Mouse (Mus musculus) testis, postnatal 14 days (tissue): ENCODE results near the gene Ppp1r9a.

Experiments used
- DNase-seq: peaks from one replicate; pipeline ENCODE4 v3.0.0; 2021; ENCODE audit warnings: low spot score

Ppp1r9a gene

DNA sequence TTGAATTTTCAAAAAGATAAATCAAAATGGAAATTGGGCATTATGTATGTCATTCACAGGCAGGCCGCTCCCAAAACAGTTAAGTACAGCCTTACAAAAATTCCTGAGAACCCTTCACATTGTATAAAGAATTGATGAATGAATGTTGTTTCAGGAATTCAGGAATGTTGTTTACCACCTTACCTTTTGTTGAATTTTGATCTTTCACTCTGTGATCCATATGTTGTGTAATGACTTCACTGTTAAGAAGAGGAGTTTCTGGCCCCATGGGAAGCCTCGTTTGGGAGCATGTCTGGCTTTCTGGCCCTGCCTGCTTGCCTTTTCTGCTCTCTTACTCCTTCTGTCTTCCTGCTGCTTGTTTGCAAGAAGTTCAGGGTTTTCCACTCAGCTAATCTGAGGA is 105.4 kb downstream of the Ppp1r9a start:
- no peak for DNase-seq

- no peak for DNase-seq
Measured at GRCm38 (mm10) chr6:5008603-5009002, 105.9 kb downstream of the Ppp1r9a start.

DNA sequence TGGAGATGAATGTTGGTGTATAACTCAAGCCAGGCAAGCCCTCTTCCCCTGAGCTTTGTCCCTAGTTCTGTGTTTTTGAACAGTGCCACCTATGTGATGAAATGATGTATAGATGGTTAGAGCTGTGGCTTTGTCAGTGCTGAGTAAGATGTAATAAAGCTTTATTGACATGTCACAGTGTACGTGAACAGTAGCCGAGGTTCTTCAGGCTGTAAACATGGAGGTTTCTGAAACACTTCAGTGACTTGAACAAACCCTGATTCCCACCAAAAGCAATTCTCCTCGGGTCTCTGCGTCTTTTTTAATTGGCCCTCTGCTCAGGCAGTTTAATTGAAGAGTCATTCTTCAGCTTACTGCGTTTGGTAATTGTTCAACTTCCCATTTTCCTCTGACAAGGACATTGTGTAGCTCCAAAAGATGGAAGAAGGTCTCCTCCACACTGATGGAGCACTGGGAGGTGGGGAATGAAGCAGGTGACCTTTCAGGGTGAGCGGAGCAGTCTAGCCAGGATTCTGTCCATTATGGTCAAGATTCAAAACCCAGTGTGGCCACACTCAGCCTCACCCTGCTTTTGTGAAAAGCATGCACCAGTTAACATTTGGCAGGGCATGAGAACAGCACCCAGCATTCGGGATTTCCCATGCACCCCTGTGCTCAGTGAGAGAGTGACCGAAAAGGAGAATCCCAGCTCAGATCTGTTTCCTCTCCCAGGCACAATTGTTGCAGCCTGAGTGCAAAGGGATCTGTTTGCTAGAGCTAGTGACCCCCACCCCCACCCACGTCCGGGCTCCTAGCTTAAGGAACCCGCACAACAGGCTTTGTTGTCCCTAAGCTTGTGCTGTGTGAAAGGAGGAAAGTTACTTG is 108.1 kb downstream of the Ppp1r9a start:
- no peak for DNase-seq

DNA sequence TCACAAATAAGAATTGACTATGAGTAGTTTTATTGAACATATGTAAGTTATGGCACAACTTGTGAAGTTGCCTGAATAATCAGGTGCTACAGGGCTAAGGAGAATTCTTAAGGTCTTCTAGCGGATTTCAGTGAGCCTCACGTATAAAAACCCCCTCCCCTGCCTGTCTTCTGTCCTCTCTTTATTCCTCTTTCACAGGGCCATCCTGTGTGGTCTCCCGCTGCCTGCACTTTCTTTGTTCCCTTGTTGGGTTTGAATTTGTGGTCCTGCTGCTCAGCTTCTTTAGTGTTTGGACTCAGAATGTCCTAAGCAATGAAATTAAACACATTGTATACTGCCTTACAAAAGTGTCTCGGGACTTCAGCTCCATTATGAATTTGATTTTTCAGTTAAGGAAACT is 110.1 kb downstream of the Ppp1r9a start:
- no peak for DNase-seq

DNA sequence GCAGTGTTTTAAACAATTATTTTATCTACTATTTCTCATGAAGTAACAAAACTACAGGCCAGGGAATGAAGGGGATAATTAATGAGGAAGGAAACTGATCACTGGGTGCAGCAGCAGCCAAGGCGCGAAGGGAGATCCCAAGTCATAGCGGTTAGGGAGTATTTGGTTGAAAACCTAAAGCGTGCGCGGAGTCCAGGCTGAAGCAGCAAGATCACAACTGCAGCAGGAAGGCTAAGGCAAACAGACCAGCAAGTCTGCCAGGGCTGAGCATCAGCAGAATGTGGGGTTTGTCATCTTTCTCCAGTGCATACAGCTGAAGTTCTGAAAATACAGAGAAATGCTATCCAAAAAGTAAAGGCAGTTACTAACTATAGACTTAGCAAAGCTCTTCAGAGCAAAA is 111.8 kb downstream of the Ppp1r9a start:
- DNase-seq = no peak

GRCm38 (mm10) chr6:5015173-5015572 is 112.5 kb downstream of the Ppp1r9a start:
- DNase-seq = no peak

DNA sequence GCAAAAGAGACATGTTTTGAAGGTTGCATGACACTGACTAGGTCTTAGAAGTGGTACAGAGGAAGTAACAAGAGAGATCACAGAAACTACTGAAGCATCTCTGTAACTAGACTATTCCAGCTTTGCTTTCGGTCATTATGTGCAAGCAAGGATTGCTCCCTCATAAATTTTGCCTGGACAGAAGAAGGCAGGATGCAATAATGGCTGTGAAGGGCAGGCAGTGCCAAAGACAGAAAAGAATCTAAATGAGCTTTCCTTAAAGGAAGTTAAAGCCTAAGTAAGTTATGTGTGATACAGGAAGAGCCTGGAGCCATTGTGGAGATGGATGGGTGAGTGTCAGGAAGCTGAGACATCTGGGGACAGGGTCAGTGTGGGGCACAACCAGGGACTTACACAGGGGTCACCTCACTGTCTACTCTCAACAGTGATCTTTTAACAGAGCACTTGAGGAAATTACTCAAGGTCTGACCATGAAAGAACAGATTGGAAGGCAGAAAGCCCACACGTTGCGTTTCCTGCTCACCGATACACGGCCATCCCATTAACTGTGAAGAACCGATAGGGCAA is 115.3 kb downstream of the Ppp1r9a start:
- DNase-seq = no peak

DNA sequence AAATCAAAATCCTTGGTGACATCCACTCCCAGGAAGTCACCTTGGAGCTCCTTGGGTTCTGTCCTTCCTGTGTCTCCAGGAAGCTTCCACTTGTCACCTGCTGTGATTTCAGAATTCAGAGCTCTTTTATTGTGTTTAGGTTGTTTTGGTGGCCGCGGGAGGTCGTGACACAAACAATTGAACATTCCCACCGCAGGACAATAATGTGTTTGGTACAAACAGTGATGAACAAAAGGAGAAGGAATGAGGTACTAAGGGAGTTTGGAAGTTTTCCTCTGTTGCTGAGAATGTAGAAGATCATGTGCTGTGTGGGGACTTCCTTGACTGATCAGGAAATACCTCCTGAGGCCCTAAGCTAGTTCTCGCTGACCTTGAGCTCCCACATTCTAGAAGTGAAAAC is 116.5 kb downstream of the Ppp1r9a start:
- DNase-seq = no peak

DNA sequence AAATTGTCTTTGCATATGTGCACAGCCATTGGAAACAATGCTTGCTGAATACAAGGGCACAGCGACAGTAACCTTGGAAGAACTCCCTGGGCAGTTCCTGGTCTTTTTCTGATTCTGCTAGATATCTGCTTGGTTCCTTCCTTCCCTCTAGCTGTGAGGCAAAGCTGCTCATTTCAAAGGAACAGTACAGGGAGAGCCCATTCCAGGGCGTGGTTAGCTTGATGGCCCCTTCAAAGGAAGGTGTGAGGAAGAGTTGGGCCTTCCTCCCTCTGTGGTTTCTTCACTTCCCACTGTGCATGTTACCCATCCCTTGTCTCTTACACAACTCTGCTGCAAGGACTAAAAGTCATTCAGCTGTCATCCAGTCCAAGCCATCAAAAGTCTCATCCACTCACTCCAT is 117.3 kb downstream of the Ppp1r9a start:
- DNase-seq = no peak

DNA sequence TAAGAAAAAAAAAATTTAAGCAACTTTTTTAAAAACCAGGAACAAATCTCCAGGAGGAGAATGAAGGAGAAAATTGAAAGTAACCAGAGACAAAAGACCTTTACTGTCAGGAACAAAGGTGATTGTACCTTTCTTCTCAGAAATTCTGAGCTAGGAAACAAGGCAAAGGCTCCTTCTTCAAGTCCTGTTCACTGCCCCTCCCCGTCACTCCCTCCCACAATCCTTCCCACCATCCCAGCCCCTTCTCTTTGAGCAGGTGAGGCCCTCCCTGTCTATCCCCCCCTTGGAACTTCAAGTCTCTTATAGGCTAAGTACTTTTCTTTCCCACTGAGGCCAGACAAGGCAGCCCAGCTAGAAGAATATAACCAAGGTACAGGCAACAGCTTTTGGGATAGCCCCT is 117.8 kb downstream of the Ppp1r9a start:
- DNase-seq = no peak

DNA sequence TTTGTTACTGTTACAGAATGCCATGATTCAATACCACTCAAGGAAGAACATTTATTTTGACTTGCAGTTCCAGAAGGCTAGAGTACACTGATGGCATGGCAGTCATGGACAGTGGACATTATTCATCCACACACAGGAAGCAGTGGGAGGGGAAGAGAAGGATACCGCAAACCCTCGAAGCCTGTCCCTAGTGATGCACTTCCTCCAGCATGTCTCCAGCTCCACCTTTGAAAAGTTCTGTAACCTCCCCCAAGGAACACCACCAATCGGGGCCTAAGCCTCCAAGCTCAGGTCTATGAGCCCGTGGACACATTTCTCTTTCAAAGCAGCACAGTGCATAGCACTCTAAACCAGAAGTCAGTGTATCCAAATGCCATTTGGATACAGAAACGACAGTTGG is 120.0 kb downstream of the Ppp1r9a start:
- DNase-seq = no peak

DNA sequence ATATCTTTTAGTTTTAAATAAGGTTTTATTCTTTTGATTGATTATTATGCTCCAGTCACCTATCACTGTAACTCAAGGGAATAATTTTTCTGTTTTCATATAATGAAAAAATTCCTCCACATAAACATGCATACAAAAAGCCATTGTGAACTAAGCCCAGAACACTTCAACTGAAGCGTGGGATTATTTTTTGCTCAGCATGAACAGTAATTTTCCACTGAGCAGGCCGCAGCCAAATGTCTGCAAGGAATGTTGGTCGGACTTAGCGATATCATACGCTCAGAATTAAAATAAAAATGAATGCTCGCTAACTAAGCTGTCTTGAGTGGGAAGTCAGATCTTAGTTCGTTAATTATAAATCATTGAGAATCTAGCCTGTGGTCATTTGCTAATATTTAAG is 122.2 kb downstream of the Ppp1r9a start:
- DNase-seq = no peak

DNA sequence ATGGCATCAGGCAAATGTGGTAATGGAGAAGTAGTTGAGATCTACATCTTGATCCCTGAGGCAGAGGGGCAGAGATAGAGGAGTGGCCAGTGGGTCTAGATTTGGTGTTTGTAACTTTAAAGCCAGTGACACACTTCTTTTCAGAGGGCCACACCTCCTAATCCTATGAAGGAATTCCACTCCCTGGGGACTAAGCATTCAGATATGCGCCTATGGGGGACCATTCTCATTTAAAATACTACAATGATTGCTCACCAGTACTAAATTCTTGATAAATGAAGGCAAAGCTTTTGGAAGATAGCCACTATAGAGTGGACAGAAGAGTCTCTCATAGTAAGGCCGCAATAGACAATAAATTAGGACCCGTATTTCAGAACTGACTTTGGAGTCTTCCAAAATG is 124.1 kb downstream of the Ppp1r9a start:
- DNase-seq = no peak

GRCm38 (mm10) chr6:5027213-5027612 is 124.5 kb downstream of the Ppp1r9a start:
- DNase-seq = no peak

- no peak for DNase-seq
Measured at GRCm38 (mm10) chr6:5027801-5028200, 125.1 kb downstream of the Ppp1r9a start.

GRCm38 (mm10) chr6:5029205-5029927 is 126.6 kb downstream of the Ppp1r9a start:
- DNase-seq = no peak

DNA sequence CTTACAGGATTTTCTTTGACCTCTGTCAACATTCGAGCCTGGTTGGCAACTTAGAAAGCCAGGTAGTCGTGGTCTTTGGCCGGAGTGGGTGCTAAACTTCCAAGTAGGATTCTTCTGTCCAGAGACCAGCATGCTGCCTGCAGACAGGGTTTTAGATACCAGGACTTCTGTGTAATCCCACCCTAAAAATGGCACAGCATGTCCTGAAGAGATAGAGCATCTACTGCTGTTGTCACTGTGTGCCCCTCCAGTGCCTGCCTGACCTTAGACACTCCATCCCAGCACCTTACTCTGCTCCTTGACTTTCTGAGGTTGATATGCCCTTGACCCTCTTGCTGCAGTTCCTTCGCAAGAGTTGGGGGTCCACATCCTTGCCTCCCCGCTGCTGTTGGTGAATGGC is 127.2 kb downstream of the Ppp1r9a start:
- no peak for DNase-seq

DNA sequence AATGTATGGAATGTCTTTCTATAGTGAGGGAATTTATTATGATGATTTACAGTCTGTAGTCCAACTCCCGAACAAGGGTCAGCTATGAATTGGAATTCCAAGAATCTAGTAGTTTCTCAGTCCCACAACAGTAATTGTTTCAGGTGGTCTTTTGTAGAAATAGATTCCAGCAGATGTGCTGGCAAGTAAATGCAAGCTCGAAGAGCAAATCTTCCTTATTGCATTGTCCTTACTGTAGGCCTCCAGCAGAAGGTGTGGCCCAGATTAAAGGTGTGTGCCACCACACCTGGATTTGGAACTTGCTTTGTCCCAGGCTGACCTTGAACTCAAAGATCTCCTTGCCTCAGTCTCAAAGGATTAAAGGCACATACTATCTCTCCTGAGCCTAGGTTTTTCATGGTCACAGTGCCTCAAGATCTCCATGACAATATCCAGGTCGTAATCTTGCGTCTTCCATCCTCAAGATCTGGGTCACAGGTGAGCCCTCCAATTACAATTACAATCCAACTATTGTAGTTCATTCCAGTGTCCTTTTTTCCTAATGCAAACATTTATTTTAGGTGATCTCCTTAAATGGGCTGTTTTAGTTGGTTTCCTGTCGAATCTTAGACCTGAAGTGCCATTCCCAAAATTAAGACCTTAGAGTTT is 130.4 kb downstream of the Ppp1r9a start:
- DNase-seq = no peak

DNA sequence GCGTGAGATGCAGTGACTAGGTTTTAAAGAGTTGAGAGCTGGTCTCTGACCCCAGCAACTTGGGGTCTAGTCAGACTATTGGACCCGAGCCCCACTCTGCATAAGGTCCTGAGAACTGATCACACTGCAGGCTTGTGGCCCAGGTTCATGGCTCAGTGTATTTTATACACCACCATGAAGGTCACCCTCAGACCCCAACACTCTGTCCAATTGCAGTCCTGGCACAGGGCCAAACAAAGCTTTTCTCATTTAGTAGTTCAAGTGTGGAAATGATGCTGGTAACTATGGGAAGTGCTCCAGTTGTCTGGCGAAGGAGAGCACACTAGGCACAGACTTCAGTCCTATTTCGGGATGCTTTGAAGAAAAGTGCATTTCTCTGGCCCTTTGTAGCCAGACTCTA is 134.5 kb downstream of the Ppp1r9a start:
- no peak for DNase-seq

- DNase-seq = no peak
Measured at GRCm38 (mm10) chr6:5038140-5038749, 135.5 kb downstream of the Ppp1r9a start.

DNA sequence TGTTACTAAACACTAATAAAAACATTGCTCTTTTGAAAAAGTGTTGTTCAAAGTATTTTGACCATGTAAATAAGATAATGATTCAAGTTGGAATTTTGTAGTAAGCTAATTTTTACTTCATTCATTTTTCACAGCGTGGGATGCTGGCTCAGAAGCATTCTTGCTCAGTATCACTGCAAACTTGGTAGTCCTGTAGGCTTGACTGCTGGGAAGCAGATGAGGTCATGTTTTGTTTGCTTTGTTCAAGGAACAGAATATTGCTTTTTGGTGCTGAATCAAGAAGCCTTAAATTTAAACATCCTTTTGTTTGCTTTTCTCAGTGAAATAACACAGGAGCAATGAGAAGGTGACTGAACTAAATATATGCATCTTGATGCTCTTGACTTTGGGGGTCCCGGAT is 136.6 kb downstream of the Ppp1r9a start:
- DNase-seq = no peak

DNA sequence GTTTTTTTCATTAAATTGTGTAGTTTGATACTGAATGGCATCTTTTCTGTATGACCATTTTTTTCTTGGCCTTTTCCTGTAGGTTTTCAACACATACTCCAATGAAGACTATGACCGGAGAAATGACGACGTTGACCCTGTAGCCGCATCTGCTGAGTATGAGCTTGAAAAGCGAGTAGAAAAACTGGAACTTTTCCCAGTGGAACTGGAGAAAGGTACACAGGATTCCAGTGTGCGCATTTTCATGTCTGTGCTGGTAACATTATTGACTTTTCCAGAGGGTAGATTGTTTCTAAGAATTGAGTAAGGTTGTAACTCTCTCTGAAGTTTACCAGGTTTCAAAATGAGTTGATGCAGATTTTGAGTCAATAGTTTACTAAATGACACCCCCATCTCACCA is 143.1 kb downstream of the Ppp1r9a start:
- no peak for DNase-seq
